Mouse (Mus musculus) thymus, postnatal 14 days (tissue): ENCODE results near the gene Crebrf.
A peak's percentile ranks its signal among the peaks of the same experiment; 100 is the strongest.

Source experiments
- DNase-seq: peaks from one replicate; pipeline ENCODE4 v3.0.0; 2021

Gene Crebrf

GRCm38 (mm10) chr17:26705463-26706359, 9.7 kb upstream of the Crebrf start:
- DNase-seq: no peak

GRCm38 (mm10) chr17:26707066-26707465, 8.4 kb upstream of the Crebrf start:
- DNase-seq: no peak

DNA sequence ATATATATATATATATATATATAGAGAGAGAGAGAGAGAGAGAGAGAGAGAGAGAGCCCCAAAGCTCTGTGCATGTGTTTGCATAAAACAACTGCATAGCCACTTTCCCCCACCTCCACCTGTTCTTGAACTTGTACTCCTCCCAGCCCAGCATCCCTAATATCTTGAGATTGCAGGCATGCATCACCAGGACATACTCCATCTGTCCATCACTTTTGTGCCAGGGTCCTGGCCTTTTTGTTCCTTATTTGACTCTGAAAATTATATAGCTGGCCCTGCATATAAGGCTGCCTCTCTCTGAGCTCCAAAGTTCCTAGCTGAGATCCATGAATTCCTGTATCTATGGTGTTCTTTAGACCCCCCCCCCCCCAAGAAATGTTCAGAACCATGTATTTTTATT, 7.0 kb upstream of the Crebrf start:
- DNase-seq: no peak

DNA sequence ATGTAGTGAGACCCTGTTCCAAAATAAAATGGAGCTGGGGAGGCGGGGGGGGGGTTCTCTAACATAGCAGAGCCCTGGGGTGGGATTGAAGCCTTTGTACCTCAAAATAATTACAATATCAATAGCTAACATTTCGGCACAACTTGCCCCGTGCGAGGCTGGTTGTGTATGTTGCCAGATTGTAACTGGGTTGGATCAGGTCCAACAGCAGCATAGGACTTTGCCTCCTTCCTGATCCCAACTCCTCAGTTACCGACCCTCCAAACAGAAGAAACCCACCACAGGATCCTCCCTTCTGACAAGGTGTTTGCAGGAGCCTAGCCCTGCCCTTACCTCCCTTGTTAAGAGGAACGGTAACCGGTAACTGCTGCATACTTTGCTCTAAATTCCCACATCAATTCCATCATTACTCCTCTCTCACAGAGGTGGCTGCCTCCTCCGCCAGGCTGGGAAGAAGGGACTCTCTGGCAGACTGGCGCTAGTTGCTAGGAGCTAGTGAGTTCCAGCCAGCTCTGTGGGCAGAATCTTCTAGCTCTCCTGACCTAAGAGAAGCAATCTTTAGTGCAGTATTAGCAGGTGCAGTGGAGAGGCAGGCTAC, 6.4 kb upstream of the Crebrf start:
- no peak for DNase-seq

DNA sequence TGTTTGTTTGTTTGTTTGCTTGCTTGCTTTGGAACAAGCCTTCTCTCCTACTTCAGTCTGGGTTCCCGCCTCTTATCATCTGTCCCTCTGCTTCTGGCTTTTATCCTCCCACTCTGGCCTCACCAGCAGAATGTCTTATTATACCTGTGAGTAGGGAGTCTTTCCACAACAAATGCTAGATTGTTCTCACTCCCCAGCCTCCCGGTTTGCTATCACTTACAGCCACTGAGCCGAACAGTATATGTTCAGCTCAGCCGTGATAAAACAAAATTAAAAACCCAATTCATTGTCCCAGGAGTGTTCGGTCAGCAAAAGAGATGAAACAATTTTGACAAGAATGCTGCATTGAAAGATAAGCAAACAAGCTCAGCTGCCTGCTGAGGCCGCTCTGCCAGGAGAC, 5.4 kb upstream of the Crebrf start:
- no peak for DNase-seq

DNA sequence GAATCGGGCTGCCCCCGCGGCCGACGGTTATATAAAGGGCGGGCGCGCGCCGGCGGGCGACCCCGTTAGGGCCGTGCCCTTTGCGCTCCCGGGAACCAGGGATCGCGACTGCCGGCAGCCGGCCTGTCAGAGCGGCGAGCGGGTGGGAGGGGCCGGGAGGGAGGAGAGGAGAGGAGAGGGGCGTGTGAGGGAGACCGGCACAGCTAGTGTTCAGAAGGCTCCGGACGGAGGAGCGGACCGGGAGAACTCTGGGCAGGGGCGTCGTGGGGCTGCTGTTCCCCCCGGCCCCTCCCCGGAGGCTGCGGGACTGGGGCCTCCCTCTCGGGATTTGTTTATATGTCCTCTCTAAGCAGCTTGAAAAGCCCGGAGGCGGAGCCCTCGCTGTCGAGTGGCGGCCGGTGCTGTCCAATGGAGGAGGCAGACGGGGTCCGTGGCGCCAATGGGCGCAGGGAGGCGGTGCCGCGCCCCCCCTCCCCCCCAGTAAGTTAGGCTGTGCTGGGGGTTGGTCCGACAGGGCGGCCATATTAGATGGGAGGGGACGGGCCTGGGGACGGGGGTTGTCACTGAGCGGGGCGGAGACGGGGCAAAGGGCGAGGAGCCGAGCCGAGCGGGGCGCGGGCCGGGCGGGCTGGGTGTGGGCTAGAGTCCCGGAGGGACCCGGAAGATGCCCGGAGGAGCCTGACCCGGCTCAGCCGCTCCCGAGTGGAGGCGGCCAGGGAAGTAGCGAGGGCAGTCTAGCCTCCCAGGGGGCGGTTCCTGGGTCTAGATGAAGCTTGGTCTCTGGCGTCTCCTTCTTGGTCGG, 667 bp downstream of the Crebrf start:
- peak; percentile 96 for DNase-seq

DNA sequence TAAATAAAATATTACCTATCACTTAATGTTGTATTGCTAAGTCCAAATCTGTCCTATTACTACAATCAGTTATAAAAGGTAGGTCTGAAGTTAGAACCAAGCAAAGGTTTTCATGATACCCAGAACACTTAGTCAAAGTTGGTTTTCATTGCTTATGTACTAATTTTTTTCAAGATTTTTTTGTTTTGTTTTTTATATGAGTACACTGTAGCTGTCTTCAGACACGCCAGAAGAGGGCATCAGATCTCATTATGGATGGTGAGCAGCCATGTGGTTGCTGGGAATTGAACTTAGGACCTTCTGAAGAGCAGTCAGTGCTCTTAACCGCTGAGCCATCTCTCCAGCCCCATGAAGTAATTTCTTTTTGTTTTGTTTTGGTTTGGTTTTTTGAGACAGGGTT, 2.4 kb downstream of the Crebrf start:
- no peak for DNase-seq

- no peak for DNase-seq
Observed at GRCm38 (mm10) chr17:26719405-26719804, 4.0 kb downstream of the Crebrf start.

DNA sequence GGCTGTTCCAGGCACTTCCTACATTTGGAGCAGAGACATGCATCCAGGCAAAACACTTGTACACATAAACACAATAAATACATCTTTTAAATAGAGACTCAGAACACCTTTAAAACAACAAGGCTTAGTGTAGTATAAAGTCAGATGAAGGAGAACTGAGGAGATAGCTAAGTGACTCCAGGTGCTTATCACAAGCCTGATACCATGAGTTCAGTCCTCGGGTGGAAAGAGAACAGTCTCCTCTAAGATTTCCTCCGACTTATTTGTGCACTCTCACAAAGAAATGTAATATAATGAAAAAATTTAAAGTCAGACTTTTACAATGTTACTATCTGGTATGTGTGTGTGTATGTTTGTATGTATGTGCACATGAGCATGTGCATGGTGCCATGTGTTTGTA, 6.4 kb downstream of the Crebrf start:
- DNase-seq: no peak

DNA sequence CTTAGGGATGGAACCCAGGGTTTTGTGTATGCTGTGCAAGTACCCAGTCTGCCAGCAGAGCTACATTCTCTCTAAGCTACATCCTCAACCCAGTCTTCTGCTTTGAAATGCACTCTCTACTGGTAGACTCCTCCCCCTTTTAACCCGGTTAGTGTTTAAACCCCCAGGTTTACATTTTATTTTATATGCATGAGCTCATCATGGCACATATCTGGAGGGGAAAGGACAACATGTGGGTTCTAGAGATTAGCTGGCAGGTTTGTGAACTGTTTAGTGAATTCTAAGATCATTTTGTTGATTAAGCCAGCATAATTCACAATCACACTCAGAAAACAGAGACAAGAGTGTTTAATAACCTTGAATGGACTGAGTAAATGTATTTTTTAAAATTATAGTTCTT, 9.3 kb downstream of the Crebrf start:
- no peak for DNase-seq

DNA sequence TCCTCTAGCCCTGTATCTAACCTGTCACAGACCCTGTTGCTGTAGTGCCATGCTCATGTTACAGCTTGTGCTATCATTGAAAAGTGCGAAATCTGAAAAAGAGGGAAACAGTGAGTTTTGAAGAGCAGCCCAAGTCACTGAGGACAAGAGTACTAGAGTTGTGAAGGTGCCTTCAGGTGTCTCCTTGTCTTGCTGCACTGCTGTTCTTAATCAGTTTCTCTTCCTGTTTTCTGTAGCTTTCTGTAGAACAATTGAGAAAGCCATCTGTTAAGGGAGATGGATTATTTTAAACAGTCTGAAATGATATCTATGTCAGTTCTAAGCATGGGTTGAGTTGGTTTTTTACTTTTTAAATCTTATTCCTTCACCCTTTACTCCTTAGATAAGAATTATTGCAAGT, 11.2 kb downstream of the Crebrf start:
- DNase-seq: no peak

- DNase-seq: no peak
Observed at GRCm38 (mm10) chr17:26727110-26727755, 11.8 kb downstream of the Crebrf start.

DNA sequence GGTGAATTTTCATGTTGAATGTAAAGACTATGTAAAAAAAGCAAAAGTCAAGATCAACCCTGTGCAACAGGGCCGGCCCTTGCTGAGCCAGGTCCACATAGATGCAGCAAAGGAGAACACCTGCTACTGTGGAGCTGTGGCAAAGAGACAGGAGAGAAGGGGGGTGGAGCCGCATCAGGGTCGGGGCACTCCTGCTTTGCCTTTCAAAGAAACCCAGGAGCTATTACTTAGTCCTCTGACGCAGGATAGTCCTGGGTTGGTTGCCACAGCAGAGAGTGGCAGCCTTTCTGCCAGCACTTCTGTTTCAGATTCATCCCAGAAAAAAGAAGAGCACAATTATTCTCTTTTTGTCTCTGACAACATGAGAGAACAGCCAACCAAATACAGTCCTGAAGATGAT, 27.1 kb downstream of the Crebrf start:
- no peak for DNase-seq

- DNase-seq: no peak
Observed at GRCm38 (mm10) chr17:26743294-26743693, 27.8 kb downstream of the Crebrf start.

- DNase-seq: no peak
Observed at GRCm38 (mm10) chr17:26749975-26750374, 34.5 kb downstream of the Crebrf start.

DNA sequence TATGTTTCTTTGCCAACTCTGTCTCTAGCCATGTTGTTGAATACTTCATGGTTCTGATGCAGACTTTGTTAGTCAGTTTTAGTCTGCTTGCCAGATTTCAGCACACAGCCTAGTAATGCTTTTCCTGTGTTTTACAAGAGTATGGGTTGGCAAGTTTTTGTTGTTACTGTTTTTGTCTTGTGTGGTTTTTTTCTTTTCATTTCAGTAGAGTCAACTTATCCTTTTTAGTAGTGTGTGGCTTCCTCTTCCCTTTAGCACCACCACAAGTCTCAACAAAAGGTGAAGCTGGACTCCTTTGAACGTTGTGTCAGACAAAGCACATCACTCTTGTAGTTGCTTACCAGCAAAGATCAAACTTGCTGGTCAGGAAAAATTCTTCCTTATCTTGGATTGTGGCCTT, 36.8 kb downstream of the Crebrf start:
- DNase-seq: peak; percentile 10

DNA sequence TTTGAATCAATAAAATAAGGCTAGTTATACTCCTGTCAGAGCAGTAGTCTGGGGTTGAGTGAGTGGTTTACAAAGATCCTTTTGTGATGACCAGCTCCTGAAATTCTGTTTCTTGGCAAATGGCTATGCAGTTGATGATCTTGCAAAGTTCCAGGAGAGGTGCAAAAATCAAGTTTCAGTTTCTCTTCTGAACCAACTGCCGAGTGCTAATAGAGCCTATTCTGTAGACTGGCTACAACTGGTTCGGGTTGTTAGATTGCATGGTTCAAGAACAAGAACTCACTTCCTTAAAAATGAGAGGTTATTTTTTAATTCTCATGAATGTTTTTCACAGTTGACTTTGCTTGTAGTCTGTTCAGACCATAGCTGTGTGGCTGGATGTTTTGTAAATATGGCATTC, 38.0 kb downstream of the Crebrf start:
- no peak for DNase-seq

- DNase-seq: no peak
Observed at GRCm38 (mm10) chr17:26767100-26767753, 51.8 kb downstream of the Crebrf start.

DNA sequence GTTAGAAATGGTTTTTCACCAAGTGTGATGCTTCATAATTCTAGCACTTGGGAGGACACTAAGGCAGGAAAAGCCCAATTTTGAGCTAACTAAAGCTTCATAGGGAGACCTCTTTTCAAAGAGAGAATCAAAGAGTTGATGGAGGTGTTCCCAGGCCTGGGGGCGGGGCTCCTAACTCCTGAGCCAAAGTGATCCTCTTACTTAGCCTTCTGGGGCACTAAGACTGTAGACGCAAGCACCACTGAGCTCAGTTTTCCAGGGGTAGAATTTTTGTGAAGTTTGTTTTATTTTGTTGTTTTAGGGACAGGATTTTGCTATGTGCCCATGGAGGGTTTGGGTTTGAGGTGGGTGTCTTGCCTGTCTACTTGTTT, 52.3 kb downstream of the Crebrf start:
- DNase-seq: no peak

- no peak for DNase-seq
Observed at GRCm38 (mm10) chr17:26776211-26776610, 60.8 kb downstream of the Crebrf start.

- DNase-seq: no peak
Observed at GRCm38 (mm10) chr17:26778001-26778400, 62.6 kb downstream of the Crebrf start.

DNA sequence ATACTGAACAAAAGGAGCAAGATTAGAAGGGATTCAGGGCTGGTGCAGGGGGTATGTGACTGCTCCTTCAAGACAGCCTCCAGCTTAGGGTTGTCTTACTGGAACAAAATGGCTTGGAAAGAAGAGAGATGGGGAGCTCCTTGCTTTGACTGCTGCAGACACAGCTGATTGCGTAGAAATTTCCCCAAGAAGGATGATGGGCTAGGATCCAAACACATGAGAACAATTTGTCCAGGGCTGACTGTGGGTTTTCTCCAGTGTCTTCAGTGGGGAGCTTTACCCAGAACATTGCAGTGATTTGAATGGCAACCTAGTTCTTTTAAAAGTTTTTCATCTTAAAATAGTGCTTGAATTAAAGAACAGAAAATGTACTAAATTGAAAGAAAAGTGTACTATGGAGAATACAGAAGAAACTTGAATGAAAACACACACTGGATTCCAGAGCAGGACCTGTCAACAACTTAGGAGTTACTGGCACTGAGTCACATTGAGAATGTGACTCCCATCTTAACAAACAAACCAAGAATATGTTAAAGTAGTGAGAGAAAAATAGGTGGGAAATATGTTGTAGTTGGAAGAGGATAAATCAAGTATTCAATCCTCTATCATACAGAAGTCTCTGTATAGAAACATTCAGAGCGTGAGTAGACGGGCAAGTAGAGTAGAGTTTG, 63.1 kb downstream of the Crebrf start:
- no peak for DNase-seq
